Mouse (Mus musculus) ES-Bruce4 (cell line): ENCODE results near the gene Pax9.

Experiments used
- CTCF ChIP-seq: IDR thresholded peaks from one replicate; pipeline ENCODE4 v1.8.1; 2011; ENCODE audit warnings: low read depth, low read length
- POLR2A ChIP-seq: IDR thresholded peaks from one replicate; pipeline ENCODE4 v1.8.1; 2011; ENCODE audit warnings: low read length; ENCODE audit not compliant: insufficient read depth

GRCm38 (mm10) chr12:56693411-56694098 is 2.0 kb downstream of the Pax9 start:
- TF ChIP-seq POLR2A (no peak), CTCF (no peak)
